Mouse (Mus musculus) cortical plate, adult 2 months (tissue): ENCODE measurements at regions not wholly inside any gene's neighbourhood (a gene's known extent, or its start where the extent isn't known, plus 50 kb on each side); places are given as distances from the start of the nearest gene placed in this dataset.

ENCODE experiments used
- H3K27ac ChIP-seq: fragments of 200-500 bp; 2 replicates; pipeline ENCODE4 v1.5.1; 2012; ENCODE audit warnings: low read length, control low read depth, inconsistent platforms; ENCODE audit not compliant: insufficient read depth
- H3K4me1 ChIP-seq: fragments of 200-500 bp; 2 replicates; pipeline ENCODE4 v1.6.1; 2011; ENCODE audit warnings: low read length; ENCODE audit not compliant: control insufficient read depth, insufficient read depth
- H3K4me3 ChIP-seq: fragments of 200-500 bp; 2 replicates; pipeline ENCODE4 v1.5.1; 2011; ENCODE audit warnings: mild to moderate bottlenecking, low read length, control low read depth; ENCODE audit not compliant: insufficient read depth
- CTCF ChIP-seq: fragments of 200-500 bp; IDR thresholded peaks from 2 replicates; pipeline ENCODE4 v1.5.1; 2011; ENCODE audit warnings: mild to moderate bottlenecking, control low read depth, low read length; ENCODE audit not compliant: insufficient read depth; ENCODE audit errors: extremely low read depth
- POLR2A ChIP-seq: fragments of 200-500 bp; IDR thresholded peaks from 2 replicates; pipeline ENCODE4 v1.6.1; 2011; ENCODE audit warnings: mild to moderate bottlenecking, low read length, control low read depth; ENCODE audit not compliant: insufficient read depth; ENCODE audit errors: extremely low read depth

GRCm38 (mm10) chr13:52046700-52047099 is 200.2 kb downstream of the Gadd45g start:
- Histone ChIP-seq H3K4me3 (no peak overlapping the region), H3K4me1 (peaks cover 2% of the 10 kb centered on the region; the same call in 1 of the 2 replicates), H3K27ac (no peak overlapping the region)
- no peak for TF ChIP-seq CTCF
- no peak for TF ChIP-seq POLR2A

GRCm38 (mm10) chr13:52047937-52048336 is 201.5 kb downstream of the Gadd45g start:
- Histone ChIP-seq H3K4me1 (no peaks in the 10 kb centered on the region; the same call in 1 of the 2 replicates), H3K27ac (no peak overlapping the region), H3K4me3 (no peak overlapping the region)
- TF ChIP-seq CTCF = no peak
- no peak for TF ChIP-seq POLR2A

GRCm38 (mm10) chr13:52048777-52049176 is 202.3 kb downstream of the Gadd45g start:
- H3K4me1 ChIP-seq = no peaks in the 10 kb centered on the region; the same call in 1 of the 2 replicates
- H3K4me3 ChIP-seq = no peak overlapping the region
- TF ChIP-seq CTCF (no peak), POLR2A (no peak)
- no peak overlapping the region for H3K27ac ChIP-seq

- Histone ChIP-seq H3K4me3 (no peak overlapping the region), H3K4me1 (no peaks in the 10 kb centered on the region; the same call in 1 of the 2 replicates), H3K27ac (no peak overlapping the region)
- TF ChIP-seq POLR2A (no peak), CTCF (no peak)
Observed at GRCm38 (mm10) chr13:52049249-52049648, 202.8 kb downstream of the Gadd45g start.

GRCm38 (mm10) chr13:52055741-52056140 is 209.3 kb downstream of the Gadd45g start:
- Histone ChIP-seq H3K27ac (no peak overlapping the region), H3K4me3 (no peak overlapping the region), H3K4me1 (no peaks in the 10 kb centered on the region)
- TF ChIP-seq CTCF = no peak
- no peak for TF ChIP-seq POLR2A

GRCm38 (mm10) chr13:52057456-52057855 is 211.0 kb downstream of the Gadd45g start:
- TF ChIP-seq CTCF (no peak), POLR2A (no peak)
- H3K27ac ChIP-seq = no peak overlapping the region
- H3K4me3 ChIP-seq = no peak overlapping the region
- no peaks in the 10 kb centered on the region for H3K4me1 ChIP-seq

- TF ChIP-seq POLR2A (no peak), CTCF (no peak)
Observed at GRCm38 (mm10) chr13:52059756-52060417, 213.4 kb downstream of the Gadd45g start.

GRCm38 (mm10) chr13:52060418-52060870 is 214.0 kb downstream of the Gadd45g start:
- no peak overlapping the region for H3K4me3 ChIP-seq

More at GRCm38 (mm10) chr13:52059756-52060417, 213.4 kb downstream of the Gadd45g start:
- H3K4me1 ChIP-seq = no peaks in the 10 kb centered on the region
- no peak overlapping the region for H3K27ac ChIP-seq
- H3K4me3 ChIP-seq = no peak overlapping the region

GRCm38 (mm10) chr13:52061454-52061853 is 215.0 kb downstream of the Gadd45g start:
- no peak overlapping the region for H3K4me3 ChIP-seq
- TF ChIP-seq POLR2A (no peak), CTCF (no peak)
- H3K4me1 ChIP-seq = no peaks in the 10 kb centered on the region
- no peak overlapping the region for H3K27ac ChIP-seq

More at GRCm38 (mm10) chr13:52060418-52060870, 214.0 kb downstream of the Gadd45g start:
- no peak for TF ChIP-seq CTCF
- no peak for TF ChIP-seq POLR2A
- Histone ChIP-seq H3K27ac (no peak overlapping the region), H3K4me1 (no peaks in the 10 kb centered on the region)

GRCm38 (mm10) chr13:52061881-52062280 is 215.4 kb downstream of the Gadd45g start:
- TF ChIP-seq POLR2A = no peak
- TF ChIP-seq CTCF = no peak
- H3K27ac ChIP-seq = no peak overlapping the region
- no peak overlapping the region for H3K4me3 ChIP-seq
- H3K4me1 ChIP-seq = no peaks in the 10 kb centered on the region
